Mouse (Mus musculus) liver, embryonic 11.5 days (tissue): ENCODE results near the gene Klhl3. TPM values are rescaled to one million over a fixed set of nuclear protein-coding genes. Genes with fewer than 3 reads are reported as not detected.

Experiments used
- ATAC-seq: fragments of 200-750 bp; cut with Nextera tagmentation; replicated peaks from 2 replicates; pipeline ENCODE4 v1.8.0; 2017; ENCODE audit warnings: moderate number of reproducible peaks, mild to moderate bottlenecking, moderate TSS enrichment, moderate library complexity; ENCODE audit not compliant: low FRiP score
- DNase-seq: peaks from one replicate; pipeline ENCODE4 v3.0.0-alpha.2; 2017; ENCODE audit warnings: low spot score
- H3K27ac ChIP-seq: fragments of 300-500 bp; sonication (generic); 2 replicates; pipeline ENCODE4 v1.5.1; 2014; ENCODE audit warnings: mild to moderate bottlenecking, low read depth, low read length, control low read depth
- H3K27me3 ChIP-seq: fragments of 300-500 bp; sonication (generic); replicated peaks from 2 replicates; pipeline ENCODE4 v1.6.1; 2014; ENCODE audit warnings: low read length, mixed read lengths; ENCODE audit not compliant: control insufficient read depth, insufficient read depth
- H3K36me3 ChIP-seq: fragments of 300-500 bp; sonication (generic); 2 replicates; pipeline ENCODE4 v1.6.1; 2014; ENCODE audit warnings: mild to moderate bottlenecking, low read length, moderate library complexity, mixed read lengths; ENCODE audit not compliant: control insufficient read depth, insufficient read depth
- H3K4me1 ChIP-seq: fragments of 300-500 bp; sonication (generic); replicated peaks from 2 replicates; pipeline ENCODE4 v1.6.1; 2014; ENCODE audit warnings: low read length, mixed read lengths; ENCODE audit not compliant: control insufficient read depth, insufficient read depth
- H3K4me2 ChIP-seq: fragments of 300-500 bp; sonication (generic); 2 replicates; pipeline ENCODE4 v1.6.1; 2014; ENCODE audit warnings: mild to moderate bottlenecking, control low read depth, moderate library complexity
- H3K4me3 ChIP-seq: fragments of 300-500 bp; sonication (generic); 2 replicates; pipeline ENCODE4 v1.5.1; 2014; ENCODE audit warnings: low read depth, low read length, control low read depth
- H3K9ac ChIP-seq: fragments of 300-500 bp; sonication (generic); 2 replicates; pipeline ENCODE4 v1.6.1; 2014; ENCODE audit warnings: low read depth, low read length, control low read depth
- H3K9me3 ChIP-seq: fragments of 300-500 bp; sonication (generic); 2 replicates; pipeline ENCODE4 v1.6.1; 2016; ENCODE audit warnings: low read length, inconsistent platforms, mixed read lengths; ENCODE audit not compliant: control insufficient read depth
- WGBS: fragments of 180-500 bp; shearing (Covaris S2); extraction: QIAGEN DNeasy Blood & Tissue Kit; methylation state at CpG from one replicate; pipeline ENCODE4 v1.1.7; 2014; 5-methylcytosine and 5-hydroxymethylcytosine counted together
- polyA plus RNA-seq: library from polyadenylated mRNA; unstranded; fragments of >200 nt; fragmentation: Nextera tagmentation; extraction: Ambion mirVana; gene quantifications from 2 replicates; pipeline ENCODE4 v1.2.1, GENCODE M21; 2014

Gene Klhl3
- polyA plus RNA-seq, 1 experiment from 2014 or later = 2.7 TPM

DNA sequence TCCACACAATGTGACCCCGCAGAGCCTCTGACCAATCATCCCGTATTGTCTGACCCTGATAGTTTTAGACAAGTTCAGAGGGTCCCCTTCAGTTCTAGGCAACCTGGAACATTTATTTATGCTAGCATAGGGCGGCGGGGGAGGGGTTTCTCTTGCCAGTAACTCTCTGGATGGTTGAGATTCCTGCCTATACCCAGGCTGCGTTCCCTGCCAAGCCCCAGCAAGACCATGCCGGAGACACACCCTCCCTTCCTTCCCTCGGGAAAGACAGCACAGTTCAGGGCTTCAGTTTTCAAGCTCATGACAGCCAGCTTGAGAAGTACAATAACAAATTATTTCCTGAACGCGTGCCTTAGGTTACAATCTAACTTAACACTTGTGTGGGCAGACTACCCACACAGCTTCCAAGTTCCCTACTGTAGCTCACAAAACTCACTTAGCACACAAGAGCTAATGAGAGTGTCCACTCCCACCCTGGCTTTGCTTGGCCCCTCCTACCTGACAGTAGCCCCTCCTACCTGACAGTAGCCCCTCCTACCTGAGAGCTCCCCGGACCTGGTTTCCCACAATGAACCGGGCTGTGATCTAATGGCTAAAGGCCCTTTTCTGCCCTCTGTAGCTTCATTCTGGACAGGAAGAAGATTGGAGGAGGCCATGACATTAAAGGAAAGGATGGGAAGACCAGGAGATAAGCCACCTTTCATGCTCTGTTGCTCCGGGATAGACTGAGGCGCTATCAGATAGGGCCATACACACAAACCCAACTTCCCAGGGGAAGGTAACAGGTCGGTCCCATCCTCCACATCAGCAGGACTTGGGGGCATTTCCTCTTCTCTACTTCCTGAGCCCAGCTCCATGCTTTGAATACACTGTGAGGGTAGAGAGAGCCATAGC is 46.6 kb downstream of the Klhl3 start:
- H3K4me3 ChIP-seq = no peak overlapping the region
- no peaks in the 10 kb centered on the region for H3K36me3 ChIP-seq
- H3K27ac ChIP-seq = peak overlapping the region; percentile 77
- peak; percentile 39 for ATAC-seq
- no peaks in the 10 kb centered on the region for H3K27me3 ChIP-seq
- H3K4me1 ChIP-seq = peaks cover 12% of the 10 kb centered on the region
- H3K9me3 ChIP-seq = no peaks in the 10 kb centered on the region
- WGBS = 39% methylated on average over 14 of the region's 14 CpGs
- DNase-seq = no peak
- H3K9ac ChIP-seq = no peak overlapping the region
- H3K4me2 ChIP-seq = peak overlapping the region; percentile 40

DNA sequence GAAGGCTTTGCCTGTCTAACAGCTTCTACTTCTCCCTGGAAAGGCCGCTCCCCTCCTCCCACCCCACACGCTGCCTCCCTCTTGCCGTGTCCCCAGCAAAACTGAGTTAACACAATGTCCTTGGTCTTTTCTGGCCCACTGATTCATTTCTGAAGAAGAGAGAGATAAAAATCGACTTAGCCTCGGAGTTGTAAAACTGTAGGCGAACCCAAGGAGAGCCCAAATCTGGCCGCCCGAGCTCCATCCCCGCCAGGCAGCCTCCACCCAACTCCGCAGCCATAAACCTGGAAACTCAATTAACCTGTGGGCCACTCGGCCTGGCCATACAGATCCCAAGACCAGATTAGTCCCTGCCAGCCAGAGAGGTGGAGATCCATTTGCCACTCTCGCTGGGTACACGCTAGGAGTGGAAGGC is 47.3 kb downstream of the Klhl3 start:
- 65% methylated on average over 13 of the region's 13 CpGs for WGBS
- no peaks in the 10 kb centered on the region for H3K36me3 ChIP-seq
- no peaks in the 10 kb centered on the region for H3K9me3 ChIP-seq
- H3K27ac ChIP-seq = peak overlapping the region; percentile 26; the same call in 1 of the 2 replicates
- H3K27me3 ChIP-seq = no peaks in the 10 kb centered on the region
- DNase-seq (no peak), ATAC-seq (no peak)
- H3K4me3 ChIP-seq = no peak overlapping the region
- no peak overlapping the region for H3K9ac ChIP-seq
- no peak overlapping the region for H3K4me2 ChIP-seq
- peaks cover 12% of the 10 kb centered on the region for H3K4me1 ChIP-seq

DNA sequence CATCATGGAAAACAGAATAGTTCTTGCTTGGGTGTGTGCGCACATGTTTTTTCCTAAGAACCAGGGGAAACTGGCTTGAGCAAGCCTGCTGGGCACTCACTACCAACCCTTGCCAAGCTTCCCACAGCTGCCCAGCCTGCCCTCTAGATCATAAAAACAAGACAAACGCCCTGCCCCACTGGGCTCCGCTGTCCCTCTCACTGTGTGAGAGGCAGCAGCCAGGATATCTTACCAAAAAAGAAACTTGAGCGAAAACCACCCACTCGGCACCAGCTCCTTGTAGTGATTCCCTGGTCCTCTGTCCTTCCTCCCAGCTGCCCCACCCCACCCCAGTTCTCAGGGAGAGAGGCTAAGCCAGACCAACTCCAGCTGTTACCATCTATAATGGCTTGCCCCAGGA is 48.1 kb downstream of the Klhl3 start:
- Histone ChIP-seq H3K36me3 (no peaks in the 10 kb centered on the region), H3K4me3 (no peak overlapping the region), H3K9me3 (no peaks in the 10 kb centered on the region), H3K9ac (no peak overlapping the region), H3K27ac (no peak overlapping the region), H3K4me1 (peaks cover 12% of the 10 kb centered on the region), H3K4me2 (no peak overlapping the region), H3K27me3 (no peaks in the 10 kb centered on the region)
- no peak for DNase-seq
- no peak for ATAC-seq
- 79% methylated on average over 5 of the region's 5 CpGs for WGBS

- DNase-seq (peak; percentile 44), ATAC-seq (peak; percentile 53)
- Histone ChIP-seq H3K4me3 (no peak overlapping the region), H3K36me3 (no peaks in the 10 kb centered on the region), H3K4me1 (no peaks in the 10 kb centered on the region; the same call in 1 of the 2 replicates), H3K27me3 (no peaks in the 10 kb centered on the region), H3K27ac (peak overlapping the region; percentile 20), H3K9me3 (peaks cover 3% of the 10 kb centered on the region; the same call in 1 of the 2 replicates), H3K4me2 (0 out of 2 replicates have a peak overlapping the region, but pooled peaks have one; percentile 26), H3K9ac (no peak overlapping the region)
- 36% methylated on average over 17 of the region's 17 CpGs for WGBS
Observed at GRCm38 (mm10) chr13:58057953-58058870, 55.2 kb downstream of the Klhl3 start.

DNA sequence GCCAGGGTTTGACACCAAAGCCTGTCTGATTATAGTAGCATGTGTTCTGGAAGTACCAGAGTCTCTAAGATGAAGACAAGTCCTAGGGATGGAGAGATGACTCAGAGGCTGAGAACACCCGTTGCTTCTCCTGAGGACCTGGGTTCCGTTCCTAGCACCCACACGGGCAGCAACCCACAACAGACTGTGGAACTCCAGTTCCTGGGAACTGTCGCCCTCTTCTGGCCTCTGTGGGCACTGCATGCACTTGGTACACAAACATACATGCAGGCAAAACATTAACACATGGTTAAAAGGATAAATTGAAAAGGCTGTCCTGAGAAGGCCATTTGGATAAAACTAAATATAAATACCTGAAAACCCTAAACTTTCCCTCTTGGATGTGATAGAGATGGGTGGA is 56.8 kb downstream of the Klhl3 start:
- Histone ChIP-seq H3K4me2 (no peak overlapping the region), H3K4me1 (no peaks in the 10 kb centered on the region; the same call in 1 of the 2 replicates), H3K36me3 (no peaks in the 10 kb centered on the region), H3K9ac (no peak overlapping the region), H3K27me3 (no peaks in the 10 kb centered on the region), H3K4me3 (no peak overlapping the region), H3K9me3 (peaks cover 3% of the 10 kb centered on the region; the same call in 1 of the 2 replicates), H3K27ac (no peak overlapping the region)
- no peak for DNase-seq
- ATAC-seq = no peak
- WGBS = 79% methylated on average over 4 of the region's 4 CpGs

DNA sequence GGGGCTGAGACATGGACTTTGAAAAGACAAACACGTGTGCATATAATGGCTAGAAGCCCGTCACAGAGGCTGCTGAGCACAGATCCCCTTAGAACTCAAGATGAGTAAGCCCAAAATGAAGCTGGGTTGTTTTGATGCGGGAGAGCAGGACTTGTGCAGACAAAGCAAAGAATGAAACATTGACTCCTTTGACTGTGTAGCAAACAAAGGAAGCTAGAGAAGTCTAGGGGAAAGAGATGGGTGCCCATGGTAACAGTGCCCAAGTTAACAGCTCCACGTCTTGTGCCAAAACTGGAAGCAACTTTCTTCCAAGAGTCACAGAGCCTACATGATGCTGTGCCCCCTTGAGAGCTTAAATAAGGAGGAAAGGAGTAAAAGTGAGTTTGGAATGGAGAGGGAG is 59.8 kb downstream of the Klhl3 start:
- H3K9me3 ChIP-seq = peaks cover 3% of the 10 kb centered on the region; the same call in 1 of the 2 replicates
- no peak overlapping the region for H3K4me2 ChIP-seq
- no peak overlapping the region for H3K27ac ChIP-seq
- ATAC-seq (no peak), DNase-seq (no peak)
- 85% methylated on average over 4 of the region's 4 CpGs for WGBS
- H3K4me3 ChIP-seq = no peak overlapping the region
- H3K36me3 ChIP-seq = no peaks in the 10 kb centered on the region
- H3K4me1 ChIP-seq = no peaks in the 10 kb centered on the region; the same call in 1 of the 2 replicates
- H3K27me3 ChIP-seq = no peaks in the 10 kb centered on the region
- H3K9ac ChIP-seq = no peak overlapping the region

GRCm38 (mm10) chr13:58051654-58052053 is 61.7 kb downstream of the Klhl3 start:
- H3K9ac ChIP-seq = no peak overlapping the region
- ATAC-seq (no peak), DNase-seq (no peak)
- no peak overlapping the region for H3K4me3 ChIP-seq
- WGBS = 79% methylated on average over 10 of the region's 10 CpGs
- H3K9me3 ChIP-seq = peaks cover 3% of the 10 kb centered on the region; the same call in 1 of the 2 replicates
- no peaks in the 10 kb centered on the region for H3K4me1 ChIP-seq
- H3K36me3 ChIP-seq = no peaks in the 10 kb centered on the region
- H3K4me2 ChIP-seq = no peak overlapping the region
- H3K27me3 ChIP-seq = no peaks in the 10 kb centered on the region
- H3K27ac ChIP-seq = no peak overlapping the region

- no peaks in the 10 kb centered on the region for H3K4me1 ChIP-seq
- no peaks in the 10 kb centered on the region for H3K27me3 ChIP-seq
- no peak overlapping the region for H3K4me2 ChIP-seq
- DNase-seq = no peak
- H3K36me3 ChIP-seq = no peaks in the 10 kb centered on the region
- H3K4me3 ChIP-seq = no peak overlapping the region
- no peak overlapping the region for H3K9ac ChIP-seq
- no peaks in the 10 kb centered on the region for H3K9me3 ChIP-seq
- WGBS = 60% methylated on average over 7 of the region's 7 CpGs
- no peak for ATAC-seq
- H3K27ac ChIP-seq = no peak overlapping the region
Observed at GRCm38 (mm10) chr13:58051251-58051650, 62.1 kb downstream of the Klhl3 start.
